Mouse (Mus musculus) brain, embryonic 14.5 days (tissue): Measurements from ENCODE around the gene Gabrb1.

Experiments
- CTCF ChIP-seq: fragments of 200-500 bp; IDR thresholded peaks from 2 replicates; pipeline ENCODE4 v1.5.1; 2012; ENCODE audit warnings: inconsistent platforms, mild to moderate bottlenecking, moderate library complexity, borderline replicate concordance; ENCODE audit not compliant: insufficient read depth, insufficient read length; ENCODE audit errors: extremely low read depth
- POLR2A ChIP-seq: fragments of 200-500 bp; IDR thresholded peaks from 2 replicates; pipeline ENCODE4 v1.6.1; 2012; ENCODE audit warnings: mild to moderate bottlenecking, inconsistent platforms, borderline replicate concordance; ENCODE audit not compliant: poor library complexity, insufficient read depth, insufficient read length, severe bottlenecking; ENCODE audit errors: extremely low read depth

GRCm38 (mm10) chr5:71658115-71658497 lies 193 bp downstream of the Gabrb1 start, which contains the start of gene Gabra4:
- no peak for TF ChIP-seq CTCF
- TF ChIP-seq POLR2A, result no peak
